Mouse (Mus musculus) heart, postnatal 14 days (tissue): ENCODE measurements at regions not wholly inside any gene's neighbourhood (a gene's known extent, or its start where the extent isn't known, plus 50 kb on each side); places are given as distances from the start of the nearest gene placed in this dataset.
A peak's percentile ranks its signal among the peaks of the same experiment; 100 is the strongest.

ENCODE experiments used
- DNase-seq, 2 experiments: peaks; one replicate each; pipeline ENCODE4 v3.0.0; 2021 to 2022
- intact Hi-C: fragments of 180-260 bp; cut with DNase I; formaldehyde crosslinking; loops from one replicate; pipeline ENCODE4 v1.15.1; 2025

GRCm38 (mm10) chr13:28432017-28432416 lies 174.7 kb downstream of the Gm11361 start:
- DNase-seq = no peak
- intact Hi-C loops = no loop called here

DNA sequence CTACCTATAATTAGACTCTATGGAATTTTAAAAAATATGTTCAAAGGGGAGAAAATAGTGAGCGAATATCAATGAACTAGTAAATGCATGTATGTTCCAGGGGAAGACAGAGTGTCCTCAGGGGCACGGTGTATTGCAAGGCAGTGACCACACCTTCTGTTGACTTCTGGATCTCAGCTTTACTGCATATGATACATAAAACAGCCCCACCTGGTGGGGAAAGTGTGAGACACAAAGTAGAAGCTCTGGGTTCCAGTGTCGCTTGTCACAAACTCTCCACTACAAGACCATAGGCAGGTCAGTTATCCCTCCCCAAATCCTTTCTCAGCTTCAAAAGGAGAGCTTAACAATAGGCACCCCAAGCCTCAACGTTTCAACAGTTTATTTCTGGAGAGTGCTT lies 168.8 kb downstream of the Gm11361 start:
- intact Hi-C loops = loop anchor here (10.0 kb wide), 1 partner anchor 169 kb away; no protein-coding TSS in a partner anchor
- no peak for DNase-seq

- DNase-seq = no peak
- intact Hi-C loops = loop anchor here (10.0 kb wide), 1 partner anchor 170 kb away; no protein-coding TSS in a partner anchor
These were observed 167.8 kb downstream of the Gm11361 start for GRCm38 (mm10) chr13:28425116-28425515.

GRCm38 (mm10) chr13:28424446-28425059 lies 167.2 kb downstream of the Gm11361 start:
- intact Hi-C loops = loop anchor here (5.0 to 10.0 kb wide), 2 partner anchors 83 to 170 kb away; no protein-coding TSS in a partner anchor
- peak; percentile 19 to 59 for DNase-seq

GRCm38 (mm10) chr13:28421309-28421708 lies 164.0 kb downstream of the Gm11361 start:
- DNase-seq = no peak
- intact Hi-C loops = loop anchor here (1.0 to 10.0 kb wide), 3 partner anchors 86 to 527 kb away; no protein-coding TSS in a partner anchor

- peak in 1 of 2 experiments; percentile 20 for DNase-seq
- intact Hi-C loops = loop anchor here (1.0 to 10.0 kb wide), 3 partner anchors 87 to 528 kb away; no protein-coding TSS in a partner anchor
These were observed 163.3 kb downstream of the Gm11361 start for GRCm38 (mm10) chr13:28420636-28421035.

GRCm38 (mm10) chr13:28419950-28420381 lies 162.6 kb downstream of the Gm11361 start:
- peak; percentile 52 to 60 for DNase-seq
- intact Hi-C loops = loop anchor here (5.0 to 10.0 kb wide), 6 partner anchors 87 to 1415 kb away; no protein-coding TSS in a partner anchor

- intact Hi-C loops = loop anchor here (5.0 to 10.0 kb wide), 4 partner anchors 298 to 1416 kb away; no protein-coding TSS in a partner anchor
- DNase-seq = peak in 1 of 2 experiments; percentile 8
These were observed 161.8 kb downstream of the Gm11361 start for GRCm38 (mm10) chr13:28418936-28419681.

DNA sequence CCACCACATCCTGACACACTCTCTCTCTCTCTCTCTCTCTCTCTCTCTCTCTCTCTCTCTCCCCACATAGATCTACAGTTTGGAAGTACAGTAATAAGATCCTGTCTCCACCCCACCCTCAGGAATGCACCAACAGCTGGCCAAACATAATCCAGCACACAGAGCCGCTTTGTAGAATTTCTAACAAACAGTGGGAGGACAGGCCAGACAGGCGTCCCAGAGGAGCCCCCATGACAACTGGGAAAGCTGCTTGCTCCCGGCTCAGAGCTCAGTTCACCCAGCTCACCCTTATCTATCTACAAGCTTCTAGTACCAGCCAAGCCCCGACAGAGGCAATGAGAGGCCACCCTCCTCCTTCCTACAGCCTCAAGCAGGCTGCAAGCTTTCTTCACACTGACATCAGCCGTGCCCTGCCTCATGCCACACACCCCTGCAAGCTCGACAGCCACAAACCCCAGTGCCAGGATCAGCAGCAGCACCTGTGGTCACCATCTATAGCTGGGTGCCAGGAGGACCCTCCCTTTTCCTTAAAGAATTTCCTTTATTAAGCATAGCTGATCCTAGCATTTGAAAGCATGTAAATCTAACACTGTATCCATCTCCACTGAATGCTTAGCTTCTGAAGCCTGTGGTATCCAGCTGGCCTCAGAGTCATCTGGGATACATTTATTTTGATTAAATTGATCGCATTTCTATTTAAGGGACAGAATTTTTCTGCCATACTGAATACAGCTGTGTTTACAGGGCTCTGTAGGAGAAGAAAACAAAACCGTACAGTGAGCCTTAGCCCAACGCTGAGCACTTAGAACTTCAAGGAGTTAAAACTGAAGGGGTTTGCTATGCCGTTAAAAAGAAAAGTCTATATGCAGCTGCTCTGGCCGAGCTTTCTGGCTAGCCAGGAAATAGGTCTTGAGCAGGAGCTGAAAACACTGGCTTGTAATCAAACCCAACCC lies 160.9 kb downstream of the Gm11361 start:
- peak; percentile 49 to 72 for DNase-seq
- intact Hi-C loops = loop anchor here (2.0 to 10.0 kb wide), 5 partner anchors 299 to 1417 kb away; partner anchors contain the start of gene Sox4

- peak; percentile 40 to 46 for DNase-seq
- intact Hi-C loops = loop anchor here (2.0 to 10.0 kb wide), 5 partner anchors 300 to 1417 kb away; partner anchors contain the start of gene Sox4
These were observed 160.2 kb downstream of the Gm11361 start for GRCm38 (mm10) chr13:28417431-28417928.

DNA sequence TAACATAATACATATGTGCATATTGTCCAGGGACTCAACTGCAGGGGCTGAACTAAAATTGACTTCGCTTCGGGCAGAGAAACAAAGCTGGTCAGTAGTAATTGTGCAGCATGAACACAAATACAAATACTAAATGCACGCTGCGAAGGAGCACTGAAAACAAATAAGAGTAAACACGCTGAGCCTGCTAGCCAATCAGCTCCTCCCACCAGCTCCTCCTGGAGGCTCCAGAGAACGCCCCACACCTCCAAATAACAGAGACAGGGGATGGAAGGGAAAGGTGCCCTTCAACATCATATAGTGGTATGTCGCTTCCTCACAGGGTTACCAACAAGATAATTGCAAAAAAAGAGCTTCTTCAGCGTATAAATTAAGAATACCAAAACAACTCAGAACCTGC lies 159.6 kb downstream of the Gm11361 start:
- DNase-seq = peak in 1 of 2 experiments; percentile 12
- intact Hi-C loops = loop anchor here (2.0 to 10.0 kb wide), 5 partner anchors 300 to 1418 kb away; partner anchors contain the start of gene Sox4

DNA sequence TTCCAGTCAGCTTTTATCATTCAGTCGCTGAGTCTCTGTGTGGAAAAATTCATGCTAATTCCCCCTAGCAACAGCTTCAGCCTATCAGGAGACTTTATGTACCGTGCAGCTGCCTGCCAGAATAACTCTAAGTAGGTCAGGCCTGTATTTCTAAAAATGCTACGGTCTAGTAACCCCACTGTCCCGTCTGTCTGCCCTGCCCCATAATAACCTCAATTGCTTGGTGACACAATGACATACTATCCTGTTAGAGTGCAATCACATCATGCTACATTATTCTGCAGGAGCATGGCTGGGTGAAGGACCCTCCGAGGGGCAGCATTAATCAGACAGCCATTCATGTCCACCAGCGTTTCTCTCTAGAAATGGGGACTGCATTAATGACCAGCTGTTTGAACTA lies 158.9 kb downstream of the Gm11361 start:
- intact Hi-C loops = loop anchor here (2.0 to 10.0 kb wide), 5 partner anchors 301 to 1419 kb away; partner anchors contain the start of gene Sox4

DNA sequence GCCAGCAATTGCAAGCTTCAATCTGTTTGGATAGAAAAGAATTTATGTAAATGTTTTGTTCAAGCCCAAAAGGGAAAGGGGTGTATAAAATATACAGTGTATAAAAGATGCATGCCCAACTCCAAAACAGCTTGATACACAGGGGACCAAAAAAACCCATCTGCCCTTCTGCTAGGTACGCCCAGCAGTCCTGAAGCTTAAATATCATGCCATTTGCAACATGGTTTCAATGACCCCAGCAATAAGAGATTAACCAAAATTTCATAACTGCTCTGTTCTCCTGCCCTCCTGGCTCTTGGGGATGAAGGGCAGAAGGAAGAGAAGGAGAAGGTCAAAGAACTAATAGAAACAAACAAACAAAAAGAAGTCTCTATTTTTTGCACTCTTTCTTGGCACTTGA lies 158.4 kb downstream of the Gm11361 start:
- DNase-seq = no peak
- intact Hi-C loops = loop anchor here (2.0 to 10.0 kb wide), 5 partner anchors 302 to 1419 kb away; partner anchors contain the start of gene Sox4

More for the DNA sequence above, 158.9 kb downstream of the Gm11361 start:
- DNase-seq = peak; percentile 34 to 46

- intact Hi-C loops = loop anchor here (10.0 kb wide), 3 partner anchors 474 to 1424 kb away; no protein-coding TSS in a partner anchor
- DNase-seq = no peak
These were observed 153.0 kb downstream of the Gm11361 start for GRCm38 (mm10) chr13:28410324-28410723.

DNA sequence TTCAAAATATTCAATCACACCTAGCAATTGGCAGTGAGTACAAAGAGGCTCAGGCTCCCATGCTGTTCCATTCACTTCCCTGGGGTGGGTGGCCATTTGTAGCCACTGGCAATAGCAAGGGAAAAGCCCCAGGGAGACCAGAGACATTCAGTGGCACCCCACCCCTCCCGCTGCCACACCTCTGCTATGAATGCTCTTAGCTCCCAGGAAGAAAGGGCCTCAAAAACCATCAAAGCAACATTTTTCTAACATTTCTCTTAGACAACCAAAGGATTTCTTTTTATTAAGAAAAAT lies 152.2 kb downstream of the Gm11361 start:
- DNase-seq = no peak
- intact Hi-C loops = no loop called here

DNA sequence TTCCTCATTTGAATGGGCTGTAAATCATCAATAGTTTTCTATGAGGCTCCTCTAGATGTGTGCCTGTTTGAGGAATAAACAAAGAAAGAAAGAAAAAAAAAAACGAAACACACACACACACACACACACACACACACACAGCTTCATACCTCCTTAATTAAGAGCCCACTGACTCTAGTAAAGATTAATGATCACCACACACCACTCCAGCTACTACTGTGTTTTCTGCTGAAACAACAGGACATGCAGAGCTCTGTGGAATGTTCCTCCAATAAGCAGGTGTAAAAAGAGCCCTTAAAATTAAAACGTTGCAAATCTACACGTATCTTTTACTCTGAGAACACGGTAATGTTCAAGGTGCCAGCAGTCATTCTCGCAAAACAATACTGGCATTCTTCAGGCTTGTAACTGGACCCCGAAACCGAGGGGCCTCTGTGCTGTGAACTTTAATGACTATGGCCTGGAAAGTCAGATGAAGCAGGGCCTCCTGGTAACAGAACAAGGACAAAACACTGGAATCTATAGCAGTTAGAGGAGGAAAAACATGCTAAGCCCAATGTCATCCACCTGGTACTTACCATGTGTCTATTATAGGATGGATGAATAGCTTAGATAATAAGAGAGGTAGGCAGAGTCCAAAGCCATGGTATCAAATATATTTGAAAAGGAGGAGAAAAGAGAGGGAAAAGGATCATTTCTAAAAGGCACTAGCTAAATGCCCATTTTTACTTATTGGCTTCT lies 151.7 kb downstream of the Gm11361 start:
- intact Hi-C loops = no loop called here
- DNase-seq = no peak

GRCm38 (mm10) chr13:28400459-28400858 lies 143.1 kb downstream of the Gm11361 start:
- no peak for DNase-seq
- intact Hi-C loops = no loop called here
